In the genomic region with DNA sequence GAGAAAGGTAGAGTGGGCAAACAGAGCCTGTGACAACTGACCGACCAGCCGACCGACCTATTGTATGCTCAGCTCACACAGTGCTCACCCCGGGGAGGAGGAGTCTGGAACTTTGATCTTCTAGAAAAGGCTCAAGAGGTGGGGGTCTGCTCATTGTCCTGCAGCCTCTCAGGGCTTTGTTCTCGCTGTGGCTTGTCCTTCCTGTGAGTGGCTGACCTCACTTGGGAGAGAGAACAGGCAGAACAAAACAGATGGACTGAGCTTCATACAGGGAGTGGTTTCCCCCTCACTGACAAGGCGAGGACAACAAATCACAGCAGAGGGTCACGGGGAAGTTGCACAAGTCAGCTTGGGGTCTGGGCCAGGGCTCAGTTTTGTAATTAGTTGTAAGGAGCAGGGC, we compare ENCODE assay signal across 9 mouse cellular contexts.
A peak's percentile ranks its signal among the peaks of the same experiment; 100 is the strongest.
DNase-seq lines count a peak whose midpoint lies in the region; ATAC-seq and TF ChIP-seq lines count a peak whose summit lies in the region.
"Had no signal": no experiment of that assay in that cellular context is flagged by ENCODE, and none has a peak within 500 bp of the region (broad histone marks: within the 10 kb centered on the region; RNA-seq: fewer than 3 reads in every experiment).

No protein-coding gene starts in this region.

- no peaks in the 10 kb centered on the region for H3K36me3 ChIP-seq in liver, adult 2 months (ENCODE audit: control insufficient read depth, insufficient read depth, low read length)
- H3K36me3 ChIP-seq in heart, embryonic 11.5 days (ENCODE audit: control insufficient read depth, insufficient read depth, low read length), result no peaks in the 10 kb centered on the region
- H3K36me3 ChIP-seq in kidney, postnatal 0 days (ENCODE audit: insufficient read depth, low read length), result no peaks in the 10 kb centered on the region
- H3K36me3 ChIP-seq in midbrain, embryonic 11.5 days (ENCODE audit: control insufficient read depth, insufficient read depth, low read length), result no peaks in the 10 kb centered on the region
- H3K36me3 ChIP-seq: hindbrain, embryonic 15.5 days had no signal

- H3K9ac ChIP-seq in liver, adult 2 months (ENCODE audit: low read depth, low read length), result no peak overlapping the region
- 0 out of 2 replicates have a peak overlapping the region, but pooled peaks have one; percentile 16 for H3K9ac ChIP-seq in heart, embryonic 11.5 days (ENCODE audit: low read depth, low read length)
- H3K9ac ChIP-seq in kidney, postnatal 0 days (ENCODE audit: low read depth, low read length), result no peak overlapping the region
- no peak overlapping the region; the same call in 1 of the 2 replicates for H3K9ac ChIP-seq in midbrain, embryonic 11.5 days (ENCODE audit: low read length)
- H3K9ac ChIP-seq: hindbrain, embryonic 15.5 days had no signal

- peaks cover 10% of the 10 kb centered on the region for H3K4me1 ChIP-seq in liver, adult 2 months (ENCODE audit: control insufficient read depth, insufficient read depth, low read length)
- peaks cover 47% of the 10 kb centered on the region for H3K4me1 ChIP-seq in heart, embryonic 11.5 days (ENCODE audit: control insufficient read depth, insufficient read depth, low read length)
- peaks cover 25% of the 10 kb centered on the region; the same call in 1 of the 2 replicates for H3K4me1 ChIP-seq in kidney, postnatal 0 days (replicated peaks; ENCODE audit: insufficient read depth, low read length)
- H3K4me1 ChIP-seq in midbrain, embryonic 11.5 days (ENCODE audit: control insufficient read depth, insufficient read depth, low read length), result peaks cover 13% of the 10 kb centered on the region

- no peak for TF ChIP-seq POLR2A in liver, adult 2 months (IDR thresholded peaks at IDR 0.05; ENCODE audit: extremely low read depth, insufficient read depth, low read length)

- intact Hi-C loops in gastrocnemius, postnatal 14 days (cut with DNase I; ENCODE audit: low total_unique reads), result no loop called here

- peak; percentile 43 for DNase-seq in liver, adult 2 months (ENCODE audit: extremely low read depth, low read depth, low spot score)
- DNase-seq in liver, result no peak
- peak; percentile 74 for DNase-seq in kidney, postnatal 0 days (ENCODE audit: low spot score)
- peak; percentile 89 for DNase-seq in midbrain, embryonic 11.5 days (ENCODE audit: low spot score, missing footprints)
- no peak for DNase-seq in testis, postnatal 10 days (ENCODE audit: low spot score)
- DNase-seq in gastrocnemius, postnatal 14 days, result no peak
- no peak for DNase-seq in cerebellum, postnatal 25 days

- no peaks in the 10 kb centered on the region for H3K27me3 ChIP-seq in liver, adult 2 months (ENCODE audit: control insufficient read depth, insufficient read depth, low read length)
- H3K27me3 ChIP-seq in heart, embryonic 11.5 days (ENCODE audit: control insufficient read depth, insufficient read depth, low read length), result no peaks in the 10 kb centered on the region
- no peaks in the 10 kb centered on the region for H3K27me3 ChIP-seq in kidney, postnatal 0 days (ENCODE audit: insufficient read depth, low read length)
- H3K27me3 ChIP-seq in midbrain, embryonic 11.5 days (ENCODE audit: control insufficient read depth, insufficient read depth, low read length), result no peaks in the 10 kb centered on the region
- H3K27me3 ChIP-seq: hindbrain, embryonic 15.5 days had no signal

- peak overlapping the region; percentile 54 for H3K27ac ChIP-seq in liver, adult 2 months (replicated peaks; ENCODE audit: insufficient read depth, low read depth, low read length)
- H3K27ac ChIP-seq in heart, embryonic 11.5 days (ENCODE audit: low read depth, low read length), result peak overlapping the region; percentile 50
- H3K27ac ChIP-seq in kidney, postnatal 0 days, result peak overlapping the region; percentile 37
- H3K27ac ChIP-seq in midbrain, embryonic 11.5 days (ENCODE audit: low read depth, low read length), result no peak overlapping the region

- H3K79me2 ChIP-seq in liver, adult 2 months (ENCODE audit: control insufficient read depth, insufficient read depth, low read length), result no peaks in the 10 kb centered on the region

- H3K4me3 ChIP-seq in liver, adult 2 months (ENCODE audit: insufficient read depth, low read depth, low read length), result no peak overlapping the region
- no peak overlapping the region for H3K4me3 ChIP-seq in heart, embryonic 11.5 days (ENCODE audit: low read depth, low read length)
- no peak overlapping the region for H3K4me3 ChIP-seq in kidney, postnatal 0 days (replicated peaks; ENCODE audit: low read depth, low read length)
- H3K4me3 ChIP-seq in midbrain, embryonic 11.5 days (ENCODE audit: low read depth, low read length), result no peak overlapping the region
- H3K4me3 ChIP-seq: hindbrain, embryonic 15.5 days had no signal

- peak; percentile 46; the same call in 1 of the 2 replicates for ATAC-seq in heart, embryonic 11.5 days (replicated peaks; ENCODE audit: insufficient number of reproducible peaks, low FRiP score, low TSS enrichment)
- ATAC-seq in kidney, postnatal 0 days (replicated peaks; ENCODE audit: low FRiP score, low read depth), result no peak
- ATAC-seq in midbrain, embryonic 11.5 days (ENCODE audit: low FRiP score), result peak; percentile 77

- 30% methylated on average over 7 of the region's 7 CpGs for WGBS in liver, adult 2 months
- WGBS in heart, embryonic 11.5 days (ENCODE audit: insufficient replicate concordance), result 14% methylated on average over 7 of the region's 7 CpGs
- 24% methylated on average over 7 of the region's 7 CpGs for WGBS in kidney, postnatal 0 days
- 3% methylated on average over 7 of the region's 7 CpGs for WGBS in midbrain, embryonic 11.5 days

- peak overlapping the region; percentile 11; the same call in 1 of the 2 replicates for H3K4me2 ChIP-seq in heart, embryonic 11.5 days
- no peak overlapping the region for H3K4me2 ChIP-seq in kidney, postnatal 0 days (ENCODE audit: low read length)
- H3K4me2 ChIP-seq in midbrain, embryonic 11.5 days, result no peak overlapping the region
- H3K4me2 ChIP-seq: hindbrain, embryonic 15.5 days had no signal

- no peaks in the 10 kb centered on the region for H3K9me3 ChIP-seq in heart, embryonic 11.5 days (replicated peaks; ENCODE audit: control insufficient read depth, low read length)
- H3K9me3 ChIP-seq in kidney, postnatal 0 days (replicated peaks; ENCODE audit: low read length), result no peaks in the 10 kb centered on the region
- H3K9me3 ChIP-seq in midbrain, embryonic 11.5 days (ENCODE audit: control insufficient read depth, low read length), result no peaks in the 10 kb centered on the region
- H3K9me3 ChIP-seq: hindbrain, embryonic 15.5 days had no signal

- TF ChIP-seq CTCF in liver, adult 2 months (IDR thresholded peaks at IDR 0.05; ENCODE audit: low read depth, low read length), result no peak
- no peak for TF ChIP-seq CTCF in kidney, postnatal 0 days (IDR thresholded peaks at IDR 0.05; ENCODE audit: low read depth)

Comparison
In these comparisons a context has a peak if more than half of its experiments do, and no peak if none do; other contexts are left out.
1. DNase-seq: peak in liver, adult 2 months (single experiment), kidney, postnatal 0 days (single experiment) and midbrain, embryonic 11.5 days (single experiment); none in liver (single experiment), testis, postnatal 10 days (single experiment), gastrocnemius, postnatal 14 days (single experiment) and cerebellum, postnatal 25 days (0 of 2).